Mouse (Mus musculus): ENCODE measurements at regions not wholly inside any gene's neighbourhood (a gene's known extent, or its start where the extent isn't known, plus 50 kb on each side); places are given as distances from the start of the nearest gene placed in this dataset.

- no peak for DNase-seq (ENCODE audit: low read depth)
Measured at GRCm38 (mm10) chr3:121902246-121902645, 50.1 kb upstream of the Arhgap29 start.

DNA sequence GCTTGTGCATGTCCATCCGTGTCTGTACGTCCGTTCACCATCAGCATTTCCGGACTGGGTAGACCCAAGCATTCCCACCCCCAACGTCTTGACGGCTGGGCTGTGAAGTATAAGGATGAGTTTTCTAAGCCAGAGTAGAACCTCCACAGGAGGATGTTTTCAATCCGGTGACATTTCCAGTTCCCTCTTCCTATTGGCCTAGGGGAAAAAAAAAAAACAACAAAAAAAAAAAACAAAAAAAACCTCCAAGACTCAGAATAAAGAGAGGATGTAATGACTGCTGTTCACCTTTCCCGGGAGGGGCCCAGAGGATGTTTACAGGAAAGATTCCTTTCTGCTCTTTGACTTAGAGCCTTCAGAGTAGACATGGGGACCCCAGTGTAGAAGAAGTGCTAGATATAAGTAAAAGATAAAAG lies 51.9 kb upstream of the Arhgap29 start:
- no peak for DNase-seq (ENCODE audit: low read depth)

GRCm38 (mm10) chr3:121897821-121898574 lies 54.3 kb upstream of the Arhgap29 start:
- no peak for DNase-seq (ENCODE audit: low read depth)

GRCm38 (mm10) chr3:121893606-121894005 lies 58.7 kb upstream of the Arhgap29 start:
- DNase-seq (ENCODE audit: low read depth), result no peak

DNA sequence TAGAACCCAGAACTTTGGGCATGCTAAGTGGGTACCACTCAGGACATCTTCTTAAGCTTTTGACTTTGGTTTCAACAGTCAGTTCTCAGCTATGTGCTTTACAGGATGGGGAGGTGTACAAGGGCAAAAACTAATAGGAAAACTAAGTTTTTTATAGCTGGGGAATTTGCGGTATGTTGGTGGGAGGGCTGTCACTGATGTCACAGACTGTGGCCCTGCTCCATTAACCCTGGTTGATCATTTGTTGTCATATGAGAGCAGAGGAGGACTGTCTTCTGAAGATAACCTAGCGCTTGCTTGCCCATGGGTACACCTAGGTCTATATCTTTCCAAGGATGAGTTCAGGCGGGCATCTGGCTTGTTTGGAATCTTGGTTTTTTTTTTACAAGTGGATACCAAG lies 59.7 kb upstream of the Arhgap29 start:
- no peak for DNase-seq (ENCODE audit: low read depth)

DNA sequence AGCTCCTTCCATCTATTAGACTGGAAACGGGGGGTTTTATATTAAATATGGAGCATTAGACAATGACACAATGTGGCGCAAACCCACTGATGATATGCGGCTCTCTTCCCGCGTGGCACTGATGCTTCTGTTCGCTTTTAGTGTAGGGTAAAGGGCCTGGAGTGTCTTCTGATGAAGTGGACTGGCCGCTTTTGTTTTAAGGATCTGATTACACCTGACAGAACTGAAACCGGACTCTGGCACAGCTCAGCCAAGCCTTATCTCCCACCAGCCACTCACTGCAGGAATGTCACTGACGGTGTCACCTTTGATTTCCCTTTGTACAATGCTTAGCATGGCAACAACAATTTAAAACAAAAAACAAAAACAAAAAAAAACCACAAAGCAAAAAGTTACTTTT lies 61.0 kb upstream of the Arhgap29 start:
- DNase-seq (ENCODE audit: low read depth), result no peak

GRCm38 (mm10) chr3:121890563-121890962 lies 61.8 kb upstream of the Arhgap29 start:
- DNase-seq (ENCODE audit: low read depth), result no peak

GRCm38 (mm10) chr3:121886870-121887605 lies 65.3 kb upstream of the Arhgap29 start:
- DNase-seq (ENCODE audit: low read depth), result no peak

DNA sequence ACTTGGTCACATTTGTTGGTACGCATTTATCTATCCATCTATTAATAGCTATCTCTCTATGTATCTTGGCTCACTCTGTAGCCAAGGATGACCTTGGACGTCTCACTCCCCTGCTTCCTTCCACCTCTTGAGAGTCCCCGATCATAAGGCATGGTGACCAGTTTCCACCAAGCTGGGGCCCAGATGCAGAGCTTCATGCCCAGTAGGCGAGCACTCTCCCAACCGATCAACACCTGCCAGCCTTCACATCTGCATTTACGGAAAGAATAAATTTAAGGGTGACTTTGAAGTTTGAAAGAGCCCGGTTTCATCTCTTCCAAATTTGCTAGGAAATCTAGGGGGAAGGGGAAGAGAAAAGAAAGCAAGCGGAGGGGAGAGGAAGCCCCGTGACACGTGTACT lies 66.0 kb upstream of the Arhgap29 start:
- no peak for DNase-seq (ENCODE audit: low read depth)

GRCm38 (mm10) chr3:121885265-121886178 lies 66.8 kb upstream of the Arhgap29 start:
- DNase-seq (ENCODE audit: low read depth), result no peak

DNA sequence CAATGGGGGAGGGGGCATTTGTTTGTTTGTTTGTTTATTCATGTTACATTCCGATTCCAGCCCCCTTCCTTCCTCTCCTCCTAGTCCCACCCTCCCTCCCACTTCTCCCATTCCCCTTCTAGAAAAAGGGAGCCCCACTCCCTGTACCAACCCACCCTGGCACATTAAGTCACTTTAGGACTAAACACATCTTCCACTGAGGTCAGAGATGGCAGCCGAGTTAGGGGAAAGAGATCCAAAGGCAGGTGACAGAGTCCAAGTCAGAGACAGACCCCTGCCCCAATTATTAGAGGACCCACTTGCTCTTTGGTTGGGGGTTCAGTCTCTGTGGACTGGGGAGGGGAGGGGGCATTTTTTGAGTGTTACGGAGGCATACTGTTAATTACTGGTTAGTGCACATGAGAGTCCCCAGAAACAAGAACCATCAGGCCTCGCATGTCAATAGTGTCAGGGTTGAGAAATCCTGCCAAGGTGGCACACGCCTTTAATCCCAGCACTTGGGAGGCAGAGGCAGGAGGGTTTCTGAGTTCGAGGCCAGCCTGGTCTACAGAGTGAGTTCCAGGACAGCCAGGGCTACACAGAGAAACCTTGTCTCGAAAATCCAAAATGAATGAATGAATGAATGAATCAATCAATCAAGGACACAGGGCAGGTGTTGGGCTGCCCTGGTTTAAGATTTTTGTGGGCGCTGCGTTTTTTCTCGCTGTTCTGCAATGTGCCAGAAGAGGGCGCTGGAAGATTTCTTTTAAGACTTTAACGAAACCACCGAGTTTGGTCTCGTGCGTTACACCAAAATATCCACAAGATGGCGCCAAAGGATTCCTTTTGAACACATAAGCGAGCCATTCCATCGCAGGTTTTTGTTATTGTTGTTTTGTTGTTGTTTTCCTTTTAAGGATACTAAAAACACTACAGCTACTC lies 67.8 kb upstream of the Arhgap29 start:
- peak; percentile 95 for DNase-seq (ENCODE audit: low read depth)

GRCm38 (mm10) chr3:121880355-121880754 lies 65.3 kb upstream of the Abcd3 start:
- no peak for DNase-seq (ENCODE audit: low read depth)

DNA sequence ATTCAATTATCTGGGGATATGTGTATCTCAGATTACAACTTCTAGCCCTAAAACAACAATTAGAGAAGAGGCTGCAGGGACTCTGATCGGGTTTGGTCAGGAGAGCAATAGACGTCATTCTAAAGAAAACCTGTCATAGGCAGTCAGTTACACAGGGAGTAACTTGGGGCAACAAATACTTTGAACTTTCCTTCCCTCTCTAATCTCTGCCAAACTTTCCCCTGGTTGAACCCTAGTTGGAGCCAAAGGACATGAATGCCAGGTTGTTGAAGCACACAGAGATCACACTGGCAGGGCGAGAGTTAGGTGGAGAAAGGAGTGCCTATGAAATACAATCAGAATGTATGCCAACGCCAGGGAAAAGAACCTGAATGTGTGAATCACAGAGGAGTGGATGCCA lies 60.0 kb upstream of the Abcd3 start:
- DNase-seq (ENCODE audit: low read depth), result no peak

DNA sequence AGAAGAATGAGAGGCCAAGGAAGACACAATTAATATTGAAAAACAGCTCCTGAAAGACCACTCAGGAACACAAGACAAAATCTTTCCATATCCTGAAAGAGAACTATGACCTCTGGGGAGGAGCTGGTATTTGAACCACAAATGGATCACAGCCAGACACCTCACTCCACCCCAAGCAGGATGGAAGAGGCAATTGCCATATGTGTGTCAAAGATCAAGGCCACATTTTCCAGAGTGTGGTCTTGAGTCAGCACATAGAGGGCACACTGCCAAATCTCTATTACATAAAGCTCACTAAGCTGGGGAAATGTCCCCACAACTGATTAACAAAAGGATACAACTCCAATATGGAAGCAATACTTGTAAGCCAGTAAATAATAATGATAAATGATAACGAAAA lies 59.5 kb upstream of the Abcd3 start:
- no peak for DNase-seq (ENCODE audit: low read depth)

DNA sequence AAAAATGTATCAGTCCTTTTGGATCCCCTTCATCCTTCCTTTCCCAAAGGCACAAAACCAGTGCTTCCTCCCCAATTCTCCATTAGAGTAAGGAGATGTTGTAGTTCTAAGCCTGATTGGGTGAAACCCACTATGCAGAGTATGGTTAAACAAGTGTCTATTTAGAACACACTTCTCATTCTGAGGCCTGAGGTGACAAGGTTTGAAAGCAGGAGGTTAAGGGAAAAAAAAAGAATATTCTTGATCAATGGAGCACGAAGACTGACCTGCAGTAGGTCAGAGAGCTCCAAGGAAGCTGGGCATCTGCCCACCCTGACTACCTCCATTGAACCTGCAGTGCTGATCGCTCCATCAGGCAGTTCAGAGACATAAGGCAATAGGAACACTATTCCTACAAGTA lies 58.5 kb upstream of the Abcd3 start:
- DNase-seq (ENCODE audit: low read depth), result no peak

GRCm38 (mm10) chr3:121872685-121873084 lies 57.6 kb upstream of the Abcd3 start:
- no peak for DNase-seq (ENCODE audit: low read depth)

GRCm38 (mm10) chr3:121871795-121872194 lies 56.7 kb upstream of the Abcd3 start:
- DNase-seq (ENCODE audit: low read depth), result no peak

DNA sequence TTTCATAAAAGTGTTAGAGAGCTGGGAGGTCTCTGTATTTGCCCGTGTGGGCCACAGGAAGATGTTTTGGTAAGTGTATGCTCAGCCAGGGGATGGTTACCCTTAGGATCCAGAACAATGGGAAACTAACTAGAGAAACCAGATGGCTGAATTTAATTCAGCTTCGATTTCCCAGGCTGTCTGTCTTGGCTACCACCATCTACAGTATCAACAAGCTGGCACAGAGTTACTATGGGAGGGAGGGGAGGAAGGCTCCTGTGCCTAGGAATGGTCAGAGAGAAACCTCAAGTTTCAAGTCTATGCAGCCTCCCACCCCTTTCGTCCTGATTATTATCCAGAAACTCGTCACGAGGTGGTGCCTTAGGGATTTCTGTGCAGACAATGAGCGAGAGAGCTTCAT lies 55.6 kb upstream of the Abcd3 start:
- DNase-seq (ENCODE audit: low read depth), result no peak

DNA sequence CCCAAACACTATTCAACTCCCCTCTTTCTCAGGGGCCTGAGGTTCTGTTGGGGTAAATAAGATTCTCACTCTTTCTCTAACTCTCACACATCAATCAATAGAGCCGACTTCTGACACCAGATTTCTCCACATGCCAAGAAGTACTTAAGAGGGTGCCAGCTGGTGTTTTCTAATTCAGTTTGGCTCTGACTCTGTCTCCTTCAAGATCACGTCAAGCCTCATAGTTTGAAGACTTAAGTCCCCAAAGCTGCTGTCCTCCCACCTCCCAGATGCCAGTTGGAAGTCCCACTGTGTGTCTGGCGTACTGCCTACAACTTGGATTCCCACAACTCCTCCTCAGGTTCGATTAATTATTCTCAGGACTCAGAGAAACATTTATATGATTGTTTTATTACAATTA lies 54.6 kb upstream of the Abcd3 start:
- no peak for DNase-seq (ENCODE audit: low read depth)

GRCm38 (mm10) chr3:121867301-121867700 lies 52.2 kb upstream of the Abcd3 start:
- no peak for DNase-seq (ENCODE audit: low read depth)

DNA sequence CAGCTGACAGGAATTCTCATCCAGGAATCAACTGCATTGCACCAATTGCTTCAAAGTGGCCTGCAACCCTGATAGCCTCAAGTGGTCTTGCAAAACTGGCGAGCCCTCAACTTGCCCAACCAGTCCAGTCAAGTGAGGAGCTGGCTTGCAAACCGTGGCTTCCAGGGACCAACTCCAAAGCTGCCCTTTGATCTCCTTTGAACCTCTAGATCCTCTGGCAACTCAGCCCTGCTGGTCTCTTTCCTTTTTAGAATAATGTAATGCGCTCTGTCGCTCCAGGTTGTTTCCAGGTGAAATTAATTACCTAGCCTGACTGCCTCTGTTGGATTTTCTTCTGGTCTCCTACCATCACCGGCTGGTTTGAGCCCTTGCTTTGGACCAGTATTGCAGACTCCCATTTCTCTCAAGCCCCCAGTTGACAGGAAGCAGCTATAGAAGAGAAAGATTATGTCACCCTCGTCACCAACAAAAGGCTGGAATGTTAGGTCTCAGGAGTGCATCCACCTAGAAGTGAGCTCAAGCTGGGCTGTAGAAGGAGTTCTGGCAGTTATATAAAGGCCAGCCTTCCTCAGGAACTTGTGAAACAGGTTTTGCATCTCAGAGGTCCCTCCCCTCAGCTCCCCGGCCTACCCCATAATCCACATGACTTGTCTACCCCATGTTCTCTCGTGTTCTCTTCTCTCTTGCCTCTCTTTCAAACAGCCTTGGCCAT lies 49.8 kb upstream of the Abcd3 start:
- DNase-seq (ENCODE audit: low read depth), result no peak
